Mouse (Mus musculus) thymus, postnatal 10 days (tissue): ENCODE measurements around the gene Olfr643.
"Not testable (repeated sequence)": the region's sequence is repeated elsewhere in the genome, so short reads cannot be mapped to it uniquely, and the experiment has no call there.

ENCODE experiments used
- DNase-seq, 2 experiments: peaks; one replicate each; pipeline ENCODE4 v3.0.0; 2021; ENCODE audit warnings: low spot score in 2 of 2

The Olfr643 gene

DNA sequence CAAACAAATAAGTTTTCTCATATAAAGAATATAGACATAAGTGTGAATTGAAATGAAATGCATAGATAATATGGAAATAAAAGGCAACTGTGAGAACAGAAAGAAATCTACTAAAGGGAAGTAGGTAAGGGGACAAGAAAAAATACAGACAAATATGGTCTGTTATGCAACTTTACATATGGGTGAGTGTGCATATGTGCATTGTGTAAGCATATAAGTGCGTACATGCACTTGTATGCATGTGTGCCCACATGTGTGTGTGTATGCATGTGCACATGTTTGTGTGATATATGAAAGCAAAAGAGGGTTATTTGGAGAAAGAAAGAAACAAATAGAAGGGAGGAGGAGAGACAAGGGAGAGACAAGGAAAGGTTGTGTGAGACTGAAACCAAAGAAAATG is 118.3 kb downstream of the Olfr643 start:
- DNase-seq, result no peak

- no peak for DNase-seq
These were observed 120.0 kb downstream of the Olfr643 start, which contains the start of gene Olfr639 for GRCm38 (mm10) chr7:104017203-104017602. Gene Olfr639, minus strand, starts transcription at chr7:104017303.

- no peak for DNase-seq
These were observed 138.1 kb downstream of the Olfr643 start for GRCm38 (mm10) chr7:103999124-103999523.

DNA sequence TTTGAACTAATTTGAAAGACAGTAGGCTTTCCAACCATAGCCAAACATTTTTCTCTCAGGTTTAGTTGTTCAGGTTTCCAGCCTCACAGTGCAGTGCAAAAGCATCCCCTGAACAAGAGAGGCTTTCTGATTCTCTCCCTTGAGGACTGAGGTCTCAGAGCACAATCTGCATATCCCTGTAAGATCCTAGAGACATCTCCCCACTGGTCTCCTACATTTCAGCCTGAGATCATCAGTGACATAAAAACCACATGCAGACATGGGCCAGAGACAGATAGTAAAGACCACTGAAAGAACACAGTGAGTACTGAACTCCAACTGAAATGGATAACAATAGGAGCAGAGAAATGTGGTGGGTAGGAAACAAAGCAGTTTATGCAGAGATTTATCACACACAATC is 138.8 kb downstream of the Olfr643 start, which contains the start of gene Olfr638:
Gene Olfr638, plus strand, starts transcription at position 301 of the 400 bp plus-strand sequence.
- DNase-seq, result no peak

- no peak for DNase-seq
These were observed 165.4 kb downstream of the Olfr643 start for GRCm38 (mm10) chr7:103971782-103972181.

DNA sequence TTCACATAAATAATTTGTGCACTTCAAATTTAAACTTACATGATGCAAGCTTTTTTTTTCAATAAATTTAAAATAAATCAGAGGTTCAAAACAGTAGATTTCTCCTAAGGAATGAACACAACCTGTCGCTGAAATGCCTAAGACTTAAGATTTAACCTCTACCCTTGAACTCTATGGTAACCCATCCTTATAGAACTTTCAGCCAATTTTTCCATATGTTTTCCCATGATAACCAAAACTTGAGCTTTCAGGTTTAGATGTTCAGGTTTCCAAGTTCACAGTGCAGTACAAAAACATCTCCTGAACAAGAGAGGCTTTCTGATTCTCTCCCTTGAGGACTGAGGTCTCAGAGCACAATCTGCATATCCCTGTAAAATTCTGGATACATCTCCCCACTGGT is 166.4 kb downstream of the Olfr643 start, which contains the start of gene Olfr635:
Gene Olfr635, plus strand, starts transcription at position 301 of the 400 bp plus-strand sequence.
- no peak for DNase-seq

DNA sequence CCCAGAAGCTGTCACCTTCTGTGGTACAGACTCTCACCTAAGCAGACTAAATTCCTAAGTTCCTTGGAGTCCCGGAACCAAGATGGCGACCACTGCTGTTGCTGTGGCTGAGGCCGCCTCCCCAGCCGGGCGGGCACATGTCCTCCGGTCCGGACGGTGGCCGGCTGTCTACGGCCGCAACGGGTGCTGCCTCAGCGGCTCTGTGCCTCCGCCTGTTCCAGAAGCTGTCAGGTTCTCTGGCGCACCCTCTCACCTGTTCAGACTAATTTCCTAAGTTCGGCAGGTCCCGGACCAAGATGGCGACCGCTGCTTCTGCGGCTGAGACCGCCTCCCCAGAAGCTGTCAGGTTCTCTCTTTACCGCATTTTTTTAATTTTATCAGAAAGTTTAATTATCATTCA is 170.3 kb downstream of the Olfr643 start:
- DNase-seq, result not testable (repeated sequence)
